Mouse (Mus musculus): Measurements from ENCODE around the gene Chrna1.
A peak's percentile ranks its signal among the peaks of the same experiment; 100 is the strongest.

Chrna1 gene

DNA sequence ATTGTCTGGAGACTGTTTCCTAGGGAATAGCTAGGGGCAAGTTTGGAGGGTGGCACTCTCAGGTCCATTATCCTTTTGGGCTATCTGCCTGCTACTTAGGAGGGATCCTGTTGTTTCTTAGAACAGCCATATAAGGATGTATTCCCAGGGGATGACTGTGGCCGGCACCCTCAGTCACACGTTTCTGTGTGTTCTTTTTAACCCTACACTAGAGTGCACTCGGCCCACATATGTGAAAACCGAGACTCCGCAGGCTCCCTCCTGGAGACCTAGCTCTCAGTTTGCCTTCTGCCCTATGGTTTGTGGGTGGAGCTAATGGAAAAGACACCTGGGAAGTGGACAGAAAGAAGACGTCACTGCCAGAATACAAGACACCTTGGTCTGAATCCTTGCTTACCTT is 11.1 kb upstream of the Chrna1 start:
- DNase-seq (ENCODE audit: low read depth, low spot score): no peak

DNA sequence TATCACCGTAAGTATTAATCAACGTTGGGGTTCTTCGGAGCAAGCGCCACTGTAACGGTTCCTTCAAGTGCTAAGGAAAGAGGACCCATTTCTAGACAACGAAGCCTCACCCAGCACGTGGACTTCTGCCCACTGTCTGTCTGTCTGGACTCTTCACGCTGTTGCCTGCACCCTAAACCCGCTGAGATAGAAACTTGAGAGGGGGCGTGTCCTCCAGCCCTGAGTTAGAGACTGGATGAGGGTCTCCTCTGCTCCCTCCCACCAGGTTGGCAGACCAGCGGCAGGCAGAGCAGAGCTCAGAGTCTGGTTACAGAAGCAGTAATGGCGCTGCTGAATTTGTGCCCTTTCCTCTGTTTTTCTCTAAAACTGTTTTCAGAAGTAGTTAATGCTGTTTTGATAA is 10.0 kb upstream of the Chrna1 start:
- DNase-seq (ENCODE audit: low read depth, low spot score): no peak

DNA sequence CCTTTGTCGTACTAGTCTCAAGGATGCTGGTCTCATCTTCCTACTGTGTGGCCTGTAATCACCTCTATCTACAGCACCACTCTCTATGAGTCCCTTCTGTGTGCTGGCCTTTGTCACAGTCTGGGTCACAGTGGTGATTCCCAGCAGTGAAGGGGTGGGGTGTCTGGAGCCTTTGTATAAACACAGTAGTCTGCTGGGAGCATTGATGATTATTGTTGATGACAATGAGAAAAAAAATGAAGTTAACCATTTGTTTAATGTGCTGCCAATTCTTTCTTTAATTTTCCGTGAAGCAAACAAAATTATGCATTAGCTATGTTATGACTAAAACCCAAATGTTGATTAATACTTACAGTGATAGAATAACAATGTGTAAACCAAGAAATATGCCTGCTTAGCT is 8.8 kb upstream of the Chrna1 start:
- no peak for DNase-seq (ENCODE audit: low read depth, low spot score)

DNA sequence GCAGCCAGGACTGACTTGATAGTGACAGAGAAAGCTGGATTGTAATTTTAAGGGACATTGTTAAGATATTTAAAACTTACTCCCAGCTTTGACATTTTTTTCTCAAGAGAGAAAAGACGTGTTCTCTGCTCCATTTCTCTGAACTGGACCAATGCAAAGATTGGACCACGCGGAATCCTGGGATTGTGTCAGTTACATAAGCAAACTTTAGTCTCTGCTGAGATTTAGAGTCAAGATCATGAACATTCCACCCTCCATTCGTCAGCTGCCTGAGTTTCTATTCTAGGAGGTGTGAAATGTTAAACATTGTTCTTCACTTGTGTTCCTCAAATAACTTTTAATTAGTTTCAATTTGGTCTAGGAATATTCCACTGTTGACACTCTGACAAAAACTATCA is 7.0 kb upstream of the Chrna1 start:
- no peak for DNase-seq (ENCODE audit: low read depth, low spot score)

DNA sequence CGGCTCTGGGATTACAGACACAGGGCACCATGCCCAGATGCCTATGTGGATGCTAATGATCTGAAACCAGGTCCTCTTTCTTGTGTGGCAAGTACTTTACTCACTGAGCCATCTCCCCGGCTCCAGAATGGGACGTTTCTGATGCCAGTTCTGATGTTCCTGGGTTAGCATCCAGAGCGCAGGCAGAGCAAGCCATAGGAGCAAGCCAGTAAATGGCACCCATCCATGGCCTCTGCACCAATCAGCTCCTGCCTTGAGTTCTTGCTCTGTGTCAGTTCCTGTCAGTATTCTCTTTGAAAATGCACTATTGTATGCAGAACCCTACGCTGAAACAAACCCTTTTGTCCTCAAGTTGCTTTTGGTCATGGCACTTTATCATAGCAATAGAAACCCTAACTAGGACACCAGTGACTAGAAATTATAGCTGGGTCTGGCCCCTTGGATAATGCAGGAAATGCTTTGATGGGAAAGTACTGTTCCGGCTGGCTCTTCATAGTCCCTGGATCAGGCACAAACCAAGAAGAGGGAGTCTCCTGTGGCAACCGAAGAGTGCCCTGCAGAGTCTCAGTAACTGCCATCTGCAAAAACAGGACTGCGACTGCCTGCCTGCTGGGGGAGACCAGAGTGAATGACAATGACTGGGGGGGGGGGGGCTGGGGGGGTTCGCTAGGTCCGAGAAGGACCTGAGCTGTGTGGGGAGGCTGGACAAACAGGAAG is 6.4 kb upstream of the Chrna1 start:
- DNase-seq (ENCODE audit: low read depth, low spot score): no peak

DNA sequence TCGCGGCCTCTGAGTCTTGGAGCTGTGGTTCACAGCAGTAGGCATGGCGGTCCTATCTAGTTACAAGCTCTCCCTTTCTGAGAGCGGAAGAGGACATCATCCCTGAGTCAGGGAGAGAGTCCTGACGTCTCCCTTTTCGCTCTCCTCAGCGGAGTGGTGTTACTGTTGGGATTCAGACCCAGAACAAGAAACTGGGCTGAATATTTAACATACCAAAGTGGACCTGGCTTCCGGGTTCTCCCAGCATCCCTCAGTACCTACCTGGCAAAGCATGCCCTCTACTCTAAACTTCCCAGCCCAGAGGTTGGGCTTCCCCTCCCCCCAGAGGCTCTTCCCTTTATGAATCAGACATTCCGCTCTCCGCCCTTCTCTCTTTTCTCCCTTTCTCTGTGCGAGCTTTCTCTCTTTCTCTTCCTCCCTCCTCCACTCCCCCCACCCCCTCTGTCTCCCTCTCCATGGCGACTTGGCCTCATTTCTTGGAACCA is 5.3 kb upstream of the Chrna1 start:
- DNase-seq (ENCODE audit: low read depth, low spot score): peak; percentile 20

DNA sequence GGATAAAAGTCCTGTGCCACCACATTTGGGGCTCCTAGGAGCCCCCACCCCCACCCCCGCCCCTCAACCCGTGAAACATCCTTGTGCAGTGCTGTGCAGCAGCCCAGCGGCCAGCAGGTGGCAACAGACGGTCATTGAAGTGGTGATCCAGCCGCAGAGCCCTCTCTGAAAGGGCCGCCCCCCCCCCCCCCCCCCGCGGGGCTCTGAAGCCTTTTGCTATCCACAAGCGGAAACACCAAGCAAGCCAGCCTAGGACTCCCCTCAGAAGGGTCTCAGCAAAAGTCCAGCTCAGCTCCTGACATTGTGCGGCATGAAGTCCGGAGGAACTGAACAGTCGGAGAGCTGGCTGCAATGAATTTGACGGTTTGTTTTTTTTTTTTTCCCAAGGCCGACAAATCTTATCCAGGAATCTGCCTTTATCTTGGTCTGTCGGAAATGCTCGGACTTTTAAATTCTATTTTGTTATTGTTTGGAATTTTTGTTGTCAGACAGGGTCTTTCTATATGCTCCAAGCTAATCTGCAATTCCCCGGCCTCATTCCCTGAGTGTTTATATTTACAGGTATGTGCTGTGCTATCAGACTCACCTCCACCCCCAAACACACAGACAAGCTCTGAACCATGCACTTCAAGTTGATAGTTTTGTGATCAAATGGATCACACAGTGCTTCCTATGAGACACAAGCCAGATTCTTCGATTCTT is 4.7 kb upstream of the Chrna1 start:
- peak; percentile 55 for DNase-seq (ENCODE audit: low read depth, low spot score)

DNA sequence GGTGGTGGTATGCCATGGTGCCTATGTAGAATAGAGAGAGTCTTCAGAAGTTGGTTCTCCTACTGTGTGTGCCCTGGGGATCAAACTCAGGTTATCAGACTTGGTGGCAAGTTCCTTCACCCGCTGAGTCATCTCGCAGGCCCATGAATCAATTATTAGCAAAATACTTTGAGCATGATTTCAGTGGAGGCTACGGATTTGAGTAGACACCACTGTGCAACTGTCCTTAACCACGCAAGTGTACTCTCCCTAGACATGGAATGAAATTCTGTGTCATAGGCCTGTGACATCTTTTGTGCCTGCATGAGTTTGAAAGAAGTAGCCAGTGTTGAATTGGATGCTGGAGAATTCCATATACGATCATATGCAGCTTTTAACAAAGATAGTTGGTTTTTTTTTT is 582 bp upstream of the Chrna1 start:
- DNase-seq (ENCODE audit: low read depth, low spot score): no peak

DNA sequence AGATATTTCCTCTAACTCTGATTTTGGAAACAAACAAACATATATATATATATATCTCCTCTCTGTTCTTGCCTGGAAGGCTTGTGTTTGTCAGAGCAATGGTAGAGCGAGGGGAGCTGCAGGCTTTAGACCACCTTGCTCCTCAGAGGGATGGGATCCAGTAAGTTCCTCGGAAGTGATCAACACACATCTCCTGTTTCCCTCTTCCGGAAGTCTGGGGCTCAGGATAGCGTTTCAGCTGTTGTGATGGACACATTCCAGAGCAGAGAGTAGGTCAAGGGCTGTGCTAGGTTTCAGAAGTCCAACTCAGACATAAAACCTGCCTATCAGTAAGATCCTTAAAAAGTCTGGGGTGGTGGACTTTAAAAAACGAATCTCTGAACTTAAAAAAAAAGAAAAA is 970 bp downstream of the Chrna1 start:
- DNase-seq (ENCODE audit: low read depth, low spot score): peak; percentile 40

DNA sequence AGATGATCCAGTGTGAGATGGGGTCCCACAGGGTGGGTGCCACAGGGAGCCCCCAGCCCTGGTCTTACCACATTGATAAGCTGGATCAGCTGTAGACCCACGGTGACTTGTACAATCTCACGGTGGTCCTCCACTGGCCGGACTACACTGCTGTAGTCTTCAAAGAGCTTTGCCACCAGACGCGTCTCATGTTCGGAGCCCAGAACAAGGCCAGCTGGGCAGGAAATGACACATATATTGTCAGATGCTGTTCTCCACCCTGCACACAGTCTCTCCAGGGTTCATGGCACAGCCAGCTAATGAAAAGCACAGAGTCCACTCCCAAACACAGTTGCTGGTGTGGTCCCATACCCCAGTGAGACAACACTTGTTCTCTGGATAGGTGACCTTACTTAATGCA is 5.7 kb downstream of the Chrna1 start:
- no peak for DNase-seq (ENCODE audit: low read depth, low spot score)

DNA sequence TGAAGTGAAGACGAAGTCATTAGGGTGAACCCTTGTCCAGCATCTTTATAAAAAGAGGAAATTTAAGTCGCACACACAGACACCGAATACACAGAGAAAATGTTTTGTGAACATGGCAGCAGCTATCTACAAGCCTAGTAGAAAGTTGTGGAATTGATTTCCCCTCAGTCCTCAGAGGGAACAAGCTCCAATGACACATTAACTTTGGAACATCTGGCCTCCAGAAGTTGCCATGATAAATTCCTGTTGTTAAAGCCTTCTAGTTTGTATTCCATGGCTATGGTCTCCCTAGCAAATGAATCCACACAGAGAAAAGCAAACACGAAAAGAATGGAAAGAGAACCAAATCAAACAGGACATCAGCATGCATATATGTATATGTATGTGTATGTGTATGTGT is 6.6 kb downstream of the Chrna1 start:
- DNase-seq (ENCODE audit: low read depth, low spot score): no peak

DNA sequence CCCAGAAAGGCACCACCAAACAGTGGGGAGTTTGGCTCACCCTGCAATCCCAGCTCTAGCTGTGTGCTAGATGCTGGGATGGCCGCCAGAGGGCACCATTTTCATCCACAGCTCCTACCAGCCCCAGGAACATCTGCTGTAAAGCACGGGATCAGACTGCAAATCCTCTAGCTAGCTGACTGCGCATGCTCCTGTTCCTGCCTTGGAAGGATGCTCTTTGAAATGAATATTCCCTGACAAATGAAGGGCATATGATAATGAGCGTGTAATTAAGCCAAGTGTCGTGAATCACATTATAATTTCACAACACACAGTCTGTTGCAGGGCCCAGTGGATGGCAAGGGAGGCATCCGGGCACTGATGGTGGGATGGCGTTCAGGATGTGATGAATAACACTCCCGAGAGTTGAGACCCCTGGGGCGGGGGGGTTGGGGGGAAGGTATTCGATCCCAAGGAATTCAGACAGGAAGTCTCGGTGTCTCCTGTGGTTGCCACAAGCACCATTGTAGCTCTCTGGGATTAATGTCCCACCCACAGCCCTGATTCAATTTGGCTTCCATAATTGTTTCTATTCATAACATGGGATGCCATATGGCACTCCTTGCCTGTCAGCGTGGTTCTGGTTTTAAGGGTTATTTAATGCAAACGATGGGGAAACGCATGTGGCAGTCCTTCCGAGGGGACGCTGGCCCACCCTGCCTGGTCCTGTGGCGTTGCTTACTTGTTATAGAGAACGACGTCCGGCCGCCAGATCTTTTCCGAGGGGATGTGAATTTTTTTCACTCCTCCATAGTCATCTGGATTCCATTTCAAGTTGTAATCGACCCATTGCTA is 7.4 kb downstream of the Chrna1 start:
- DNase-seq (ENCODE audit: low read depth, low spot score): peak; percentile 61

DNA sequence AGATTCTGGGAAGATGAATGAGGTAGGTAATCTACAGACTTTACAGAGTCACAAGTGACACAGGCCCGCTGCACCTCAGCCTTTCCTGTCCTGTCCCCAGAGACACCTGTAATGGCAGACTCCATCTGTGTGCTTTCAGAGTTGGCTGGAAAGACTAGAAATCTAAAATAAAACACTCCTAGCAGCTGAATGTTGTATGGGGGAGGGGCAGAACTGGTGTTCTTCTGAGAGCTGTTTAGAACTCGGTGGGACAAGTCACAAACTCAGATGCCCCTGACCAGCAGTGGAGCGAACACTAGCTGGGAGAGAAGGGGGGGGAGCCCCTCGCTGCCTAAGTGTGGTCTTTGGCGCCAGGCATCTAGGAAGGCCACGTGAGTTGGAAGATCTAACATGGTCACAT is 8.2 kb downstream of the Chrna1 start:
- no peak for DNase-seq (ENCODE audit: low read depth, low spot score)

DNA sequence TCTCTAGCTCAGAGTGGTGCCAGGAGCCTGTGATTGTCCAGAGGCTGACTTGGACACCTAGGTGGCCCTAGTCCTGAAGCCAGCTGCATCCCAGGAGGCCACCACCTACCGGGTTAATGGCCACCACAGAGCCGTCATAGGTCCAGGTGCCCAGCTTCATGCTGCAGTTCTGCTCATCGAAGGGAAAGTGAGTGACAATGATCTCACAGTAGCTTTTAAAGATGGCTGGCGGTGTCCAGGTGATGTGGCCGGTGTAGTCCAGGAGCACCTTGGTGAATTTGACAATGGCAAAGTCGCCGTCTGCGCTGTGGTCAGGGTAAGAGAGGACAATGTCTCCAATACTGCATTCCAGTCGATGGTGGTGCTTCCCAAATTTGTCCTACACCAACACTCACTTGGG is 8.8 kb downstream of the Chrna1 start:
- DNase-seq (ENCODE audit: low read depth, low spot score): no peak

DNA sequence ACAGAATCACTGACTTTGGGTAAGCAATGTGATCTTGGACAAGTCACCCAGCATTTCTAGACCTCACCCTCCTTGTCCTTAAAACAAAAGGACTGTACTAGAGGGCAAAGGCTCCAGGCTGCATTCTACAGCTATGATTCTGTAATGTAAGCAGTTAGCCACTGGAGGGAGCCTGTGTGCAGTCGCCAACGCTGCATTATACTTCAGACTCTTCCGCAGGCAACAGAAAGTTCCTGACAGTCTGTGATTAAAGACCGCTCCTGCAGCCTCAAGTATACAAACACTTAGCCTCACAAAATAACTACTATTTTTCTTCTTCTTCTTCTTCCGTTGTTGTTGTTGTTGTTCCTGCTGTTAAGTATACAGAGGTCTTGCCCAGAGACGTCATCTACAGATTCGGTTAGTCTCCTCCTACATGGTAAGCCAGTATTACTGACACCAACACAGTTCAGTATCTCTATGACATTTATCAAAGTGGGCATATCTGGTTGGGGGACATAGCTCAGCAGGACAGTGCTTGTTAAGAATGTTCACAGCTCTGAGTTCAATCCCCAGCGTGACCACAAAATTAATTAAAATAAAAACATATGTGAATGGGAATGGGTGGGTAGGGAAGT is 13.0 kb downstream of the Chrna1 start:
- DNase-seq (ENCODE audit: low read depth, low spot score): peak; percentile 24

DNA sequence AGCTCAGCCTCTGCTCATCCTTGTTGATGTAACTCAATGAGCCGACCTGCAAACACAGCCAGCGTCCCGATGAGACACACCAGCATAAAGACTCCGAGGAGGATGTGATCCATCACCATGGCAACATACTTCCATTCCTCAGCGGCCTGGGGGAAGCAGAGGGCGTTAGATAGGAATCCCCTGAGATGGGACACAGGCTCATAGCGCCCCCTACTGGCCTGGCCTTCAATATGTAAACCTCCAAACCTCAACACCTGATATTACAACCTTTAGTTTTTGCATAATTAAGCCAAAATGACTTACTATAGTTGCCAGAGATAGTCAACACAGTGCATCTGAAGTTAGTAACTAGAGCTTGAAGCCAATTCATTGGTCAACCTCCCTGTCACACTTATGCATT is 14.0 kb downstream of the Chrna1 start:
- DNase-seq (ENCODE audit: low read depth, low spot score): no peak

DNA sequence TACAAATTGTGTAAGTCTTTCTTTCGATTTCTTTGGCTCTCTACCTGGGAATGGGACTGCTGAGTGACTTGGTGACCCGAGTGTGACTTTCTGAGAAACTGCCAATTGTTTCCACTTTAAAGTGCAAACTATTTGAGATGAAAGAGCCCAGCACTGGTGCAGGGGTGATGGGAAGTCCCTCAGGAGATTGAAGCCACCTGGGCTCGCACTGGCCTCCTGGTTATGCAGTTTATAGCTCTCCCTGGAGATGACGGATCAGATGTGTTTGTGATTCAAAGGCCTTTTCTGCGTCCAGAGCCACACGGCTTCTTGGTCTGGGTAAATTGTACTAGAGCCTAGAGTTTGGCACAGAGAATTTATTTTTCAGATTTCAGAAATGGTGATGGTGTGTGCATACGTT is 16.4 kb downstream of the Chrna1 start:
- DNase-seq (ENCODE audit: low read depth, low spot score): no peak

DNA sequence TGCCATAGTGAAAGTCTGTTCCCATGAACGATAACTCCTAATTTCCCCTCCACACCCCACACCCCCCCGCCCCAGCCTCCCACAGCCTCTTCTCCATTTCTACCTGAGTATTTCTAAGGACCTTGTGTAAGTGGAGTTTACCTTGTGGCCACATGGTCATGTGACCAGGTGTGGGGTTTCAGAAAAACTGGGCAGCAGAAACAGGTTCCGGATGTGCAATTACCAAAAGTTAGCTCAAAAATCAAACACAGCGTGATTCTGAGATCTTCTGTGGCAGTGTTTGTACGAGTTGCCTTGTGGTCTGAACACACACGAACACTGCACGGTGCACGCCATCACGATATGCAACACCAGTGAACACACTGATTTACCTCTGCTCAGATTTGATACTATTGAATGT is 17.5 kb downstream of the Chrna1 start:
- DNase-seq (ENCODE audit: low read depth, low spot score): no peak

DNA sequence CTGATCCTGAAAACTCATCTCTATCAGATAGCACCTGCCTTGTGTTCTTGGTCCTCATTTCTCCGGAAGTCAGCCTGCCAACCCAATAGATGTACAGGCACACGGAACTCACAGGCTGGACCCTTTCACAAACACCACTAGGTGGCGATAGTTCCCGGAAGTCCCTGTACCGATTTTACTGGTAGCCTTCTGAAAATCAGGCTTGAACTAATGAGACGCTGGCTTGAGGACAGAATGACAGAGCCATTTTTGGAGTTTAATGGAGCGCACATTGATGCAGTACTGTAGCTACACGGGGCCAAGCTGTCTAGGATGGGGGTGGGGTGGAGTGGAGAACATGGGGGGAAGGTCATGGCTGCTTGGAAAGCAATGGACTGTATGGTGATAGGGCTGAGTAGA is 18.5 kb downstream of the Chrna1 start:
- no peak for DNase-seq (ENCODE audit: low read depth, low spot score)

DNA sequence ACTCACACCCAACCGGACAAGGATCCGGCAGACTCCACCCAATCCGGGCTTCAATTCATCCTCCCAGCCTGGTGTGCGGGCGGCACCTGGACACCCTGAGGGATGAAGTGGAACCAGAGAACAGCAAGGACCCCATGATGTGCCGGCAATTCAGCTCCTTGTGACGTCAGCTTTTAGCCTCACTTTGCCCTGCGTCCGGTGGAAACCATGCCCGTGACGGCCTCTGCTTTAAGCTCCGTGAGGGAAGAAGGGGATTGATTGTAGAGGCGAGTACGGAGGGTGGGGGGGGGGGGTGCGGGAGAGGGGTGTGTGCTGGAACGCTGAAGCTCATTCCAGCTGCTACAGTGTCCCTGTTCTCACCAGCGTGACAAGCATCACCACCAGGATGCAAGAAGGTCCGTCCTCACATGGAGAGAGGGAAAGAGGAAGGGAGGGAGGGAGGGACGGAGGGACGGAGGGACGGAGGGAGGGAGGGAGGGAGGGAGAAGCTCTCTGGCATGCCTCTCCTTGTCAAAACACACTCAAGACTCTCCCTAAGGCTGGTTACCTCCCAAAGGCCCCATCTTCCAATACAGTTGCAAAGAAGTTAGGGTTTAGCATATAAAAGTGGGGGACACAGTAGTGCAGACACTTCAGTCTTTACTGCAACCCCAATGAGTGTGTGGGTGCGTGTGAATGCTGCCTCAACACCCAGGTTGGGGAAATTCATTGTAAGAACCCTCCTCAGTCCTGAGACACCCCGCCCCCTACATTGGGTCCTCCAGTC is 19.1 kb downstream of the Chrna1 start:
- DNase-seq (ENCODE audit: low read depth, low spot score): no peak

DNA sequence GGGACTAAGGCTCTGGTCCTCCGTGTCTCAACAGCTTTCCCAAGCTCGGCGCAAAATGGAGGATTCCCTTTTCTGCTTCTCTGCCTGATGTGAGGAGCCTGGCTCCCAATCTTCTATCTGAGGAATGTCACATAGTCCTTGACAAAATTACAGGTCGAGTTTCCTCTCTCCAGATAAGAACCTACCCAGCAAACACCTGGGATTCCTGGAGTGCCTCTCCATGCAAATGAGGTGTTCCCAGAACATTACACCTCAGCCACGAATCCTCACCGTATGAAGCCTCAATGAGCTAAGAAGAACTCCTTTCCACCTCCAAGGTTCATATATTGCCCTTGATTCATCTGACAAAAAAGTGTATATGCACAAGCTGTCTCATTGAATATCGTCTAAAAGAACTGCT is 19.7 kb downstream of the Chrna1 start:
- DNase-seq (ENCODE audit: low read depth, low spot score): no peak
